Mouse (Mus musculus): ENCODE measurements around the gene Arhgef7.

- no peak for TF ChIP-seq CTCF (IDR thresholded peaks at IDR 0.05; ENCODE audit: extremely low read depth, insufficient read length, insufficient replicate concordance, low read depth, low read length)
- no peak for TF ChIP-seq POLR2A (IDR thresholded peaks at IDR 0.05; ENCODE audit: low read depth, low read length)
Observed at GRCm38 (mm10) chr8:11808047-11808446, 80.5 kb downstream of the Arhgef7 start.

Data from small intestine, adult 2 months (tissue).